Mouse (Mus musculus) small intestine, adult 2 months (tissue): ENCODE measurements around the gene Aspdh.

ENCODE experiments used
- CTCF ChIP-seq: fragments of 200-500 bp; IDR thresholded peaks from 2 replicates; pipeline ENCODE4 v1.5.1; 2012; ENCODE audit warnings: low read depth, mild to moderate bottlenecking, control low read depth, inconsistent platforms, low read length, moderate library complexity, mixed read lengths; ENCODE audit not compliant: insufficient replicate concordance, insufficient read length; ENCODE audit errors: extremely low read depth
- POLR2A ChIP-seq: fragments of 200-500 bp; IDR thresholded peaks from 2 replicates; pipeline ENCODE4 v1.6.1; 2012; ENCODE audit warnings: low read depth, mild to moderate bottlenecking, control low read depth, inconsistent platforms, low read length, moderate library complexity

- TF ChIP-seq CTCF (no peak), POLR2A (no peak)
Observed at GRCm38 (mm10) chr7:44498922-44499321, 33.7 kb downstream of the Aspdh start.
